Mouse (Mus musculus) layer of hippocampus, adult 2 months (tissue): ENCODE data around the gene Lsm14b. TPM values are rescaled to one million over a fixed set of nuclear protein-coding genes. Genes with fewer than 3 reads are reported as not detected.

ENCODE experiments used
- DNase-seq, 2 experiments: peaks; one replicate each; pipeline ENCODE4 v3.0.0; 2022; ENCODE audit warnings: low spot score in 2 of 2
- H3K27ac ChIP-seq: fragments of 200-600 bp; 2 replicates; pipeline ENCODE4 v1.8.1; 2022
- H3K4me3 ChIP-seq: fragments of 200-600 bp; 2 replicates; pipeline ENCODE4 v1.8.1; 2022; ENCODE audit warnings: mild to moderate bottlenecking
- CTCF ChIP-seq: fragments of 200-600 bp; conservative IDR thresholded peaks from 2 replicates; pipeline ENCODE4 v1.8.1; 2022; ENCODE audit warnings: antibody characterized with exemption, mild to moderate bottlenecking, moderate library complexity
- total RNA-seq, 2 experiments: library from RNA; stranded (reverse); gene quantifications; 2 replicates each; pipeline ENCODE4 v1.2.3; 2021

Gene Lsm14b
- total RNA-seq, 2 experiments from 2014 or later, result 93.9 to 100 TPM

DNA sequence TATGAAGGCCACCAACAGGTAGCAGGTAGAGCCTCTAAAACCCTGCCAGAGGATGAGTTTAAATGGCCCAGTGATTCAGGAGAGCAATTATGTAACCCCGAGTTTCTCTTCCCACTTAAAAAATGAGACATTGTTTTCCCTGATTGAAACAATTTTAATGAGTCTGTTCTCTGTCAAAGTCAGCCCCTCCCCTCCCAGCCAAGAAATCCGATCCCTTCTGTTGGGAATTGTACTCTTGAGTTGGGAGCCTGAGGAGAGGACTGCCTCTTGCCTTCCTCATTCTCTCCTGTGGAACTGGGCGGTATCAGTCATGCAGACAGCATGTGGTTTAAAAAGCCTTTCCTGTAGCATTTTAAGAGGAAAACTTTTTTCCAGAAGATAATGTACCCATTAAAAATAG, 59.8 kb downstream of the Lsm14b start:
- DNase-seq, result peak in 1 of 2 experiments; percentile 65
- Histone ChIP-seq H3K4me3 (no peak overlapping the region), H3K27ac (peak overlapping the region; percentile 90)
- TF ChIP-seq CTCF, result no peak

Other genes starting within 250 kb of the Lsm14b start
- 10 to 100 TPM; 22.5 to 23.4 TPM for gene Taf4, start 48.3 kb upstream of the Lsm14b start, total RNA-seq
- gene Psma7, start 17.4 kb downstream of the Lsm14b start, total RNA-seq, result 100 to 1,000 TPM; 166 to 176 TPM
- gene Ss18l1, start 17.5 kb downstream of the Lsm14b start, total RNA-seq, result 10 to 100 TPM; 43.2 to 44.9 TPM
- gene Mtg2, start 45.6 kb downstream of the Lsm14b start, total RNA-seq, result 10 to 100 TPM; 19.2 to 22.7 TPM
- 10 to 100 TPM; 46.4 to 47.6 TPM for gene Hrh3, start 79.5 kb downstream of the Lsm14b start, total RNA-seq
- 10 to 100 TPM; 46.0 to 49.2 TPM for gene Osbpl2, start 94.3 kb downstream of the Lsm14b start, total RNA-seq
- 100 to 1,000 TPM; 105 to 108 TPM for gene Adrm1, start 146.5 kb downstream of the Lsm14b start, total RNA-seq
- gene Lama5, start 200.9 kb downstream of the Lsm14b start, total RNA-seq, result 1 to 10 TPM; 6.9 to 8.9 TPM
- gene Rps21, start 232.4 kb downstream of the Lsm14b start, total RNA-seq, result 100 to 1,000 TPM; 713 to 738 TPM
- gene Cables2, start 248.5 kb downstream of the Lsm14b start, total RNA-seq, result 10 to 100 TPM; 31.6 to 37.5 TPM